Mouse (Mus musculus): ENCODE measurements around the gene Kcnrg. TPM values are rescaled to one million over a fixed set of nuclear protein-coding genes. Genes with fewer than 3 reads are reported as not detected.

Gene Kcnrg
- polyA plus RNA-seq, 1 experiment: 0.30 TPM

GRCm38 (mm10) chr14:61645547-61645946, 38.3 kb downstream of the Kcnrg start:
- H3K4me3 ChIP-seq (ENCODE audit: control insufficient read depth, low read depth, low read length): no peak overlapping the region

GRCm38 (mm10) chr14:61647182-61647880, 40.1 kb downstream of the Kcnrg start:
- Histone ChIP-seq H3K27ac (ENCODE audit: control insufficient read depth, insufficient read depth, low read depth, low read length) (peak overlapping the region; percentile 89), H3K27me3 (ENCODE audit: control insufficient read depth, insufficient read depth, low read length) (no peaks in the 10 kb centered on the region), H3K4me3 (ENCODE audit: control insufficient read depth, low read depth, low read length) (peak overlapping the region; percentile 85), H3K36me3 (ENCODE audit: control insufficient read depth, insufficient read depth, low read length) (no peaks in the 10 kb centered on the region), H3K4me1 (ENCODE audit: control insufficient read depth, insufficient read depth, low read length) (peaks cover 2% of the 10 kb centered on the region)
- TF ChIP-seq POLR2A (IDR thresholded peaks at IDR 0.05; ENCODE audit: control insufficient read depth, low read depth, low read length) (no peak), CTCF (IDR thresholded peaks at IDR 0.05; ENCODE audit: control insufficient read depth, insufficient read depth, insufficient replicate concordance, low read depth, low read length) (no peak)

More at GRCm38 (mm10) chr14:61645547-61645946, 38.3 kb downstream of the Kcnrg start:
- TF ChIP-seq POLR2A (IDR thresholded peaks at IDR 0.05; ENCODE audit: control insufficient read depth, low read depth, low read length) (no peak), CTCF (IDR thresholded peaks at IDR 0.05; ENCODE audit: control insufficient read depth, insufficient read depth, insufficient replicate concordance, low read depth, low read length) (no peak)
- no peaks in the 10 kb centered on the region for H3K36me3 ChIP-seq (ENCODE audit: control insufficient read depth, insufficient read depth, low read length)
- no peak overlapping the region for H3K27ac ChIP-seq (ENCODE audit: control insufficient read depth, insufficient read depth, low read depth, low read length)
- H3K27me3 ChIP-seq (ENCODE audit: control insufficient read depth, insufficient read depth, low read length): no peaks in the 10 kb centered on the region
- peaks cover 2% of the 10 kb centered on the region for H3K4me1 ChIP-seq (ENCODE audit: control insufficient read depth, insufficient read depth, low read length)

DNA sequence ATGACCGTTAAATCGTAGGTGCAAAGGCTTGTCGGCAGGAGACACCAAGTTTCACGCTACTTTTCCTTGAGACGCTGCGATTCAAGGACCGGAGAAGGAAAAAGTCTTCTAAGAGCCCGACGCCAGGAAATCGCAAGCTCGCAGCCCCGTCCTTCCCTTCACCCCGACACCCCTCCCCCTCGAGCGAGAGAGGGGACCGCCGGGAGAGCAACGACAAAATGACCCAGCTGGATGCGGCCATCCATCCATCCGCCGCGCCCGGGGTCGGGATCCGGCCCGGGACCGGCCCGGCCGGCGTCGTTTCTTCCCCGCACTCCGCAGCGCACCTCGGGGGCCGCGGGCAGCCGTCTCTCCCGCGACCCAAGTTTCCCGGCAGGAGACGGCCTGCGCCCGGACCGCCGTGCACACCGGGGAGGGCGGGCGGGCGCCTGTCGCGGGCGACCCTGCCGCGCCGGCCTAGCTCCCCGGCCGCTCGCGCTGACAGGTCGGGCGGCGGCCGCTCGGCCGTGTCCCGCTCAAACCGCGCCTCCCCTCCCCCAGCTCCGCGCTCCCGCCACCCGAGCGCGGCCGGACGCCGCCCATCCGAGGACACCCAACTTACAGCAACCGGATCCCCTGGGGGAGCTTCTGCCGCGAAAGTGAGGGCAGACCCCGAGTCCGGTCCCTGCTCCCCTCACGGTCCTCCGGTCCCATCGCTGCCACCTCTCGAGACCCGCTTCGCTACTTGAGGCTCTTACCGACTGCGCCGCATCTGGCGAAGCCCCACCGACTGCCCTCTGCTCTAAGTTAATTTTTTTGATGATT, 40.8 kb downstream of the Kcnrg start:
- Histone ChIP-seq H3K4me3 (ENCODE audit: control insufficient read depth, low read depth, low read length) (peak overlapping the region; percentile 85), H3K27me3 (ENCODE audit: control insufficient read depth, insufficient read depth, low read length) (no peaks in the 10 kb centered on the region), H3K4me1 (ENCODE audit: control insufficient read depth, insufficient read depth, low read length) (peaks cover 2% of the 10 kb centered on the region), H3K36me3 (ENCODE audit: control insufficient read depth, insufficient read depth, low read length) (no peaks in the 10 kb centered on the region), H3K27ac (ENCODE audit: control insufficient read depth, insufficient read depth, low read depth, low read length) (peak overlapping the region; percentile 89)
- TF ChIP-seq CTCF (IDR thresholded peaks at IDR 0.05; ENCODE audit: control insufficient read depth, insufficient read depth, insufficient replicate concordance, low read depth, low read length): no peak
- no peak for TF ChIP-seq POLR2A (IDR thresholded peaks at IDR 0.05; ENCODE audit: control insufficient read depth, low read depth, low read length)

DNA sequence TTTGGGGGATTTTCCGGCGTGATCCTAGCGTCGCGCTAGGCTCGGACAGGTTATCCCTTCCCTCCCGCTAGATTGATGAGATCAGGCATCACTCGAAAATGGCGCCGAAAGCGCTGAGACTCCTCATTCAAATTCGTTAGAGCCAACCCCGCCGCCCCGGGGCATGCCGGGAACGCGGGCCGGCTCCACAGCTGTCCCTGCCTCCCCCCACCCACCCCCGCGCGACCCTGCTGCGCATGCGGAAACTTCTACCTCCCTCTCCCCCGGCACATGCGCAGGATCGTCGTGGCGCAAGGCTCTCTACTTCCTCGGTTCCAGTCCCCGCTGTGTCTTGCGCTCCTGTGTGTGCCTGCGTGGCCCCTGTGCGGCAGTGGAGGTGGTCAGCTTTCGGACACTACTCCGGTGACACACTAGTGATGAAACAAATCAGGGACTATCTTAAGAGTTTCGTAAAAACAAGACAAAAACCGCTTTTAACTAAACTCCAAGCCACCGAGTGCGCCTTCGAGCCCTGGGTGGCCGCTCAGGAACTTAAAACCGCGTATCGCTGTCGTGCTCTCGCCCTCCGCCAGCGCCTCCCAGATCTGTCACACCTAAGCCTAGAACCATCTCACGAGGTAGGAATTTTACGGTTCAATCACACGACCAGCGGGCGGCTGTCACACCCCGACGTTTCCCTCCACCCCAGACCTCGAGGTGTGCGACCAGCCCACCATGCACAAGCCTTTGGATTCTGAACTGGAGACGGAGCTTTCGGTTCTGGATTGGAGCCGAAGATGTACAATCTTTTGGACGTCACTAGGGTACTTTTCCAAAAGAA, 41.6 kb downstream of the Kcnrg start:
- peak overlapping the region; percentile 85 for H3K4me3 ChIP-seq (ENCODE audit: control insufficient read depth, low read depth, low read length)
- H3K4me1 ChIP-seq (ENCODE audit: control insufficient read depth, insufficient read depth, low read length): peaks cover 2% of the 10 kb centered on the region
- H3K27ac ChIP-seq (ENCODE audit: control insufficient read depth, insufficient read depth, low read depth, low read length): peak overlapping the region; percentile 96
- H3K27me3 ChIP-seq (ENCODE audit: control insufficient read depth, insufficient read depth, low read length): no peaks in the 10 kb centered on the region
- H3K36me3 ChIP-seq (ENCODE audit: control insufficient read depth, insufficient read depth, low read length): no peaks in the 10 kb centered on the region
- TF ChIP-seq CTCF (IDR thresholded peaks at IDR 0.05; ENCODE audit: control insufficient read depth, insufficient read depth, insufficient replicate concordance, low read depth, low read length): no peak
- peak; percentile 94 for TF ChIP-seq POLR2A (IDR thresholded peaks at IDR 0.05; ENCODE audit: control insufficient read depth, low read depth, low read length)

GRCm38 (mm10) chr14:61650291-61650960, 43.2 kb downstream of the Kcnrg start:
- TF ChIP-seq CTCF (IDR thresholded peaks at IDR 0.05; ENCODE audit: control insufficient read depth, insufficient read depth, insufficient replicate concordance, low read depth, low read length): no peak
- TF ChIP-seq POLR2A (IDR thresholded peaks at IDR 0.05; ENCODE audit: control insufficient read depth, low read depth, low read length): no peak
- Histone ChIP-seq H3K27me3 (ENCODE audit: control insufficient read depth, insufficient read depth, low read length) (no peaks in the 10 kb centered on the region), H3K4me3 (ENCODE audit: control insufficient read depth, low read depth, low read length) (peak overlapping the region; percentile 24; the same call in 1 of the 2 replicates), H3K27ac (ENCODE audit: control insufficient read depth, insufficient read depth, low read depth, low read length) (no peak overlapping the region), H3K4me1 (ENCODE audit: control insufficient read depth, insufficient read depth, low read length) (peaks cover 2% of the 10 kb centered on the region), H3K36me3 (ENCODE audit: control insufficient read depth, insufficient read depth, low read length) (no peaks in the 10 kb centered on the region)

GRCm38 (mm10) chr14:61656469-61656868, 49.2 kb downstream of the Kcnrg start:
- no peak overlapping the region for H3K27ac ChIP-seq (ENCODE audit: control insufficient read depth, insufficient read depth, low read depth, low read length)
- H3K4me3 ChIP-seq (ENCODE audit: control insufficient read depth, low read depth, low read length): no peak overlapping the region
- TF ChIP-seq POLR2A (IDR thresholded peaks at IDR 0.05; ENCODE audit: control insufficient read depth, low read depth, low read length): no peak
- no peak for TF ChIP-seq CTCF (IDR thresholded peaks at IDR 0.05; ENCODE audit: control insufficient read depth, insufficient read depth, insufficient replicate concordance, low read depth, low read length)
- H3K4me1 ChIP-seq (ENCODE audit: control insufficient read depth, insufficient read depth, low read length): no peaks in the 10 kb centered on the region
- no peaks in the 10 kb centered on the region for H3K27me3 ChIP-seq (ENCODE audit: control insufficient read depth, insufficient read depth, low read length)
- no peaks in the 10 kb centered on the region for H3K36me3 ChIP-seq (ENCODE audit: control insufficient read depth, insufficient read depth, low read length)
